Mouse (Mus musculus): ENCODE data around the gene Erg. TPM values are rescaled to one million over a fixed set of nuclear protein-coding genes. Genes with fewer than 3 reads are reported as not detected.
A peak's percentile ranks its signal among the peaks of the same experiment; 100 is the strongest.

Gene Erg
- total RNA-seq, 2 experiments from 2014 or later, result 4.4 to 4.6 TPM

DNA sequence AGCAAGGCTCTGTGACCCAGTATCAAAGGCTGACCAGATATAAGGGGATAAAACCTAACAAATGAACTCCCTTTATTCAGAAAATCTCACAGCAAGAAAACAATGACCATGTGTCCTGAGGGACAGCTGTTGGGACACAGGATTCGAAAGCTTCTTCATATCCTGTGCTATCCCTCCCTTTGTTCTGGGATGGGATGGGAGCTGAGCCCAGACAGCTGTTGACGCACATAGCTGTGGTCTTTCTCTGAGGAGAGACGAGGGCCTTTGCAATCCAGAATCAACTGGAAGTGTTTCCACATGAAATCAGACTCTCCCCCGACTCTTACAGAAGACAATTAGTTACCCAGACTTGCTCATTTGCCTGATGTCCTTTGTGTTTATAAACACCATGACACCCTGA is 29.6 kb downstream of the Erg start:
- Histone ChIP-seq H3K27ac (no peak overlapping the region), H3K4me3 (no peak overlapping the region)
- DNase-seq (ENCODE audit: low spot score in 2 of 2), result no peak
- no peak for TF ChIP-seq CTCF (conservative IDR thresholded peaks at IDR 0.05)

DNA sequence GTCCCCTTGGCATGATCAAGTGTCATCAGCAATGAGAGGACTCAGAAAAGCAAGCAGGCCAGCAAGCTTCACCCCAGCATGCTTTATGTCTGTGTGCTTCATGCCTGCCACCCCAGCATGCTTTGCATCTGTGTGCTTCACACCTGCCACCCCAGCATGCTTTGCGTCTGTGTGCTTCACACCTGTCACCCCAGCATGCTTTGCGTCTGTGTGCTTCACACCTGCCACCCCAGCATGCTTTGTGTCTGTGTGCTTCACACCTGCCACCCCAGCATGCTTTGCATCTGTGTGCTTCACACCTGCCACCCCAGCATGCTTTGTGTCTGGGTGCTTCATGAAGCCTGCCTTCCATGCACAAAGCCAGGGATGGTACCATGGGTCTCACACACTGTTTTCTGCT is 33.3 kb downstream of the Erg start:
- no peak overlapping the region for H3K4me3 ChIP-seq
- no peak overlapping the region for H3K27ac ChIP-seq
- no peak for TF ChIP-seq CTCF (conservative IDR thresholded peaks at IDR 0.05)
- no peak for DNase-seq (ENCODE audit: low spot score in 2 of 2)

DNA sequence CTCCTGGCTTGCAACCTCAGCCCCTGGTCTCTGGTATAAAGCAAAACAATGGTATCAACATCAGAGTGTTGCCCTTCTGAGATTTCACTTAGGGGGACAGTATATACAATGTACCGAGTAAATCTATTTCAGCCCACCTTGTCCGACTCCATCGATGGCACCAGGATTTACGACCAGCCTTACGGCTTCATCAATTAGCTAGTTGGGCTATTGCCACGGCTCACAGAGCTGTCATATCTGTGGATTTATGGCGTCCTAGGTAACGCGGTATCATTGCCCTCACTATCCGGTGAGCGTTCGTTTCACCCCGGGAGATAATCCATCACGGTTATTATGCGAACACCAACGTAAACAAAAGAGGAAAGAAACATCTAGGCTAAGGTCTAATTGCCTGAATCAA is 33.9 kb downstream of the Erg start:
- TF ChIP-seq CTCF (conservative IDR thresholded peaks at IDR 0.05), result no peak
- no peak overlapping the region for H3K27ac ChIP-seq
- no peak overlapping the region for H3K4me3 ChIP-seq
- no peak for DNase-seq (ENCODE audit: low spot score in 2 of 2)

DNA sequence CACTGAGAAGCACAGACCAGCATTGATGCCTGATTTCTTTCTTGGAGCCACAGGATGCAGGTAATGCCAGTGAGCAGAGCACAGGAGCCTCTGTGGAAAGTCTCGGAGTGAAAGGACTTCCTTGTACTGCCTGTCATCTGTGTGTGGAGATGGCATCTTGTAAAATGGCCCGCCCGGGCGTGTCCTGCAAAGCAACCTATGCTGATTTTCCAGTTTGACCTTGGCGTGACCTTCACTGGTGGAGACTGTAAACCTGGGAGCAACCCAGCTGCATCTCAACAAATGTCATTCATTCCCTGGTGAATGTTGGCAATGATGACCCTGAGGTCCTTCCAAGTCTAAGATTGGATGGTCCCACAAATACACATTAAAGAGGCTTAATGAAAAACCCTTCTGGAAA is 35.9 kb downstream of the Erg start:
- Histone ChIP-seq H3K4me3 (no peak overlapping the region), H3K27ac (no peak overlapping the region)
- no peak for TF ChIP-seq CTCF (conservative IDR thresholded peaks at IDR 0.05)
- DNase-seq (ENCODE audit: low spot score in 2 of 2), result no peak

DNA sequence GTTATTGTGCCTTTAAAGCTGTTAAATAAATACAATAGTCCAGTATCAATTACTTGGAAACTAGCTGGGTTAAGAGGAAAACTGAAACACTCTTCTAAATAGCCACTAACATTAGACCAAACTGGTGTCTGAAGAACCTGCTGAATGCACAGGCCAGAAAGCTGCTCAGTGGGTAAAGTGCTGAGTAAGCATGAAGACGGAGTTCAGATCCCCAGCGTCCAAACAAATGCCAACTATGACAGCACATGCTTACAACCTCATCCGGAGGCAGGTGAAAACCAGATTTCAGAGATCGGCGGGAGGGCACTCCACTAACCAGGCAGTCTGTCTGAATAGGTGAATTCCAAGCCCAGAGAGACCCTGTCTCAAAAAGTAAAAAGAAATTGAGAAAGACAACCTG is 41.6 kb downstream of the Erg start:
- H3K4me3 ChIP-seq, result no peak overlapping the region
- no peak overlapping the region for H3K27ac ChIP-seq
- DNase-seq (ENCODE audit: low spot score in 2 of 2), result no peak
- TF ChIP-seq CTCF (conservative IDR thresholded peaks at IDR 0.05), result no peak

DNA sequence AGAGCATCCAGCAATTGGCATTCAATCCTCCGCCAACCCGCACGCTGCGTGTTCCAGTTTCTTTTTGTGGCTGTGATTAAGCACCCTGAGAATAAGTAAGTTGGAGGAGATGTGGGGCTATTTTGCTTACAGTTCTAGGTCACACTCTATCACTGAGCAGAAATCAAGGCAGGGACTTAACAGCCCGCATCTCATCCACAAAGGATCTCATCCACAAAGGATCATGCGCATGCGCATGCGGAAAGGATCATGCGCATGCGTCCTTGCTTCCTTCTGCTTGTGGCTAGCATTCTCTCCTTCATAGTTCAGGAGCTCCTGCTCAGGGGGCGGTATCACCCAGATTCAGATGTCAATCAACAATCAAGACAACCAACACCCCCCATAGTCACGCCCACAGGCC is 42.9 kb downstream of the Erg start:
- H3K4me3 ChIP-seq, result peak overlapping the region; percentile 10; the same call in 1 of the 2 replicates
- peak overlapping the region; percentile 15; the same call in 1 of the 2 replicates for H3K27ac ChIP-seq
- DNase-seq (ENCODE audit: low spot score in 2 of 2), result peak; percentile 10 to 29
- TF ChIP-seq CTCF (conservative IDR thresholded peaks at IDR 0.05), result no peak

DNA sequence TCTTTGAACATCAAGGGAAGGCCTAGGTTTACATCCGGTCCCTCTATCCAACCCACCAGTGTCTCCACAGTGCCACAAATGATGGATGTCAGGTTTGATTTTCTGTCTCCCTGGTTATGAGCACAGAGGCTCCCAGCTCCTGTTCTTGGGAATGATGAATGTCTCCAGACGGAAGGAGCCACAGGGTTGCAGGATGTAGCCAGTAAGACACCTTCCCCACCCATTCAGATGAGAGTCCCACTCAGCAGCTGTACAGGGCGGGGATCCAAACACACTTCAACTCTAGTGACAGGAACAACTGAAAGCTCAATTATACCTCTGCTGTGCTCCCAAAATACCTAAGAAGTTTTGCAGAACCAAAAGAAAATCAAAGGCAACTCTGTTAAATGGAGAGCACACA is 51.2 kb downstream of the Erg start:
- Histone ChIP-seq H3K4me3 (no peak overlapping the region), H3K27ac (no peak overlapping the region)
- no peak for TF ChIP-seq CTCF (conservative IDR thresholded peaks at IDR 0.05)
- DNase-seq (ENCODE audit: low spot score in 2 of 2), result no peak

DNA sequence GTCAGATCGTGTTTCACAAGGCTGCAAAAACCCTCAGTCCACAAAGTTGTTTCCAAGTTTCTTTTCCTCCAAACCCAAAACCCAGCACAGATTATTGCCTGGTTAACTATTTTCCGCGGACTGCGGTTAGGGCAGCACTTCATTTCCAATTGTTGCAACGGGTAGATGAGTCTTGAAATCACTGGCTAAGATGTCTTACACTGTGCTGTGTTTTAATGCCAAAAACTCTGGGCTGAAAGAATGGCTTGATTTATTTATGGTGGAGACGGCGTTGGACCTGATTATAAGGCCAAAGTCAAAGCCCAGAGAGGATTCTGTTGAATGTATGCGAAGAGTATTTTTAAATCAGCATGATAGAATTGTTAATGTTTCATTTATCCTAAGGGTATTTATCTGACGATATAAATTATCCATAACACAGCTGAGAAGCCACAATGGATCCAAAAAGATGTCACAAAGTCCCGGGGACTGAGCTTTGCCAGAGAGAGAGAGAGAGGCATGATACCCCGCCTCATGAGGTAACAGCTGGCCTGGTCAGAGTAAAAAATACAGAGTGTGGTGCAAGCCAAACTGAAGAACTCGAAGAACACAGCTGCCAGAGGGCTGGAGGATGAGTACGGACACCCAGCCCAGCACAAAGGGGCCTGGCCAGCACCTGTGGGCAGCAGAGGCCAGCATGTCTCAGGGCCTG is 53.9 kb downstream of the Erg start:
- no peak for TF ChIP-seq CTCF (conservative IDR thresholded peaks at IDR 0.05)
- DNase-seq (ENCODE audit: low spot score in 2 of 2), result no peak
- H3K27ac ChIP-seq, result no peak overlapping the region
- H3K4me3 ChIP-seq, result no peak overlapping the region

DNA sequence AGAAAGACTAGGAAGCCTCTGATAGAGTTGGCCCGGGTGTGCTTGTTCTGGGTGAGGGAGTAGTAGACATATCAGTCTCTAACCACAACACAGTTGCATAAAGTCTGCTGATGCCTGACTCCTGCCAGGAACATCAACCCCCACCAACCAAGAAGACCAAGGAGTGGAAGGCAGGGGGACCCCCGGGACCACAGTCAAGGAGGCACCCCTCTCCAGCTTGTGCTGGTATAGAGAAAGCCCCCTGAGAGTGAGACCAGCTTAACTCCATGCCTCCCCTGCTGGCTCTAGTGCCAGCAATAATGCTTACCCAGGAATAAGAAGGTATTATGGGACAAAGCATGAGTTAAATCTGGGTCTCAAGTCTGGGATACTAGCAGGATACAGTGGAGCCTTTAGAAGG is 58.8 kb downstream of the Erg start:
- H3K4me3 ChIP-seq, result no peak overlapping the region
- H3K27ac ChIP-seq, result no peak overlapping the region
- DNase-seq (ENCODE audit: low spot score in 2 of 2), result no peak
- no peak for TF ChIP-seq CTCF (conservative IDR thresholded peaks at IDR 0.05)

DNA sequence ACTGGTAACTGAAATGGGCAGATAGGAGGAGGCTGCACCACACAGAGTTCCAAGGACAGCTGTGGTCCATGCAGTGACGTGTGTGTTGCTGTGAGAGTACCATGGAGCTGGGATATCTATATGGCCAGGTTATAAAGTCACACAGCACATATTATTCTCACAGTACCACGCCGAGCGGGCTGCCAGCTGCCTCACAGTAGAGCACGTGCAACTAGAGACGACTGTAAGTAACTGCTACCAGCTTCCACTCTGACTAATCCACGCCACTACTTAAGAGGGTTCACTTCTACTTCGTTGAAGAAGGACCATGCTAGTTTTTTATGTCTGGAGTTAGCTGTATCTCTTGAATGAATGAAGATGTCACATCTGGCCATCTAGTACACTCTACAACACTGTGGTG is 66.9 kb downstream of the Erg start:
- no peak overlapping the region for H3K4me3 ChIP-seq
- TF ChIP-seq CTCF (conservative IDR thresholded peaks at IDR 0.05), result no peak
- H3K27ac ChIP-seq, result no peak overlapping the region

DNA sequence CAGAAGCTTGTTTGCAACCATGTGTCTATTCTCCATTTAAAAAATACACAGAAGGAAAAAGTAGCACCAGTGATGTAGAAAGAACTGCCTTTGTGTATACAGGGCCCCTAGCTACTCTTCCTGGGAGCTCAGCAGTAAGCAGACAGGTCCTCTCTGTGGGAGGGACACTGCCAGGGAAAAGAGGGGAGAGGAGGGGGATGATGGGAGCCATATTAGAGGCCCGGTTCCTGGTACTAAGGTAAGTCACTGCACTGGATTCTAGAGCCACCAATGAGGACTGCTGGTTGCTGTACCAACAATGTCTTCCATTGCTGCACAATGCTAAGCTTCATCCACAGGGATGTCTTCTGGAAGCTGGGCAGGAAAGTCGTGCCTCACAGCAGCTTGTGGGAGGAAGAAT is 80.3 kb downstream of the Erg start:
- H3K4me3 ChIP-seq, result no peak overlapping the region
- DNase-seq (ENCODE audit: low spot score in 2 of 2), result no peak
- H3K27ac ChIP-seq, result no peak overlapping the region
- TF ChIP-seq CTCF (conservative IDR thresholded peaks at IDR 0.05), result no peak

More for the DNA sequence above, 66.9 kb downstream of the Erg start:
- no peak for DNase-seq (ENCODE audit: low spot score in 2 of 2)

DNA sequence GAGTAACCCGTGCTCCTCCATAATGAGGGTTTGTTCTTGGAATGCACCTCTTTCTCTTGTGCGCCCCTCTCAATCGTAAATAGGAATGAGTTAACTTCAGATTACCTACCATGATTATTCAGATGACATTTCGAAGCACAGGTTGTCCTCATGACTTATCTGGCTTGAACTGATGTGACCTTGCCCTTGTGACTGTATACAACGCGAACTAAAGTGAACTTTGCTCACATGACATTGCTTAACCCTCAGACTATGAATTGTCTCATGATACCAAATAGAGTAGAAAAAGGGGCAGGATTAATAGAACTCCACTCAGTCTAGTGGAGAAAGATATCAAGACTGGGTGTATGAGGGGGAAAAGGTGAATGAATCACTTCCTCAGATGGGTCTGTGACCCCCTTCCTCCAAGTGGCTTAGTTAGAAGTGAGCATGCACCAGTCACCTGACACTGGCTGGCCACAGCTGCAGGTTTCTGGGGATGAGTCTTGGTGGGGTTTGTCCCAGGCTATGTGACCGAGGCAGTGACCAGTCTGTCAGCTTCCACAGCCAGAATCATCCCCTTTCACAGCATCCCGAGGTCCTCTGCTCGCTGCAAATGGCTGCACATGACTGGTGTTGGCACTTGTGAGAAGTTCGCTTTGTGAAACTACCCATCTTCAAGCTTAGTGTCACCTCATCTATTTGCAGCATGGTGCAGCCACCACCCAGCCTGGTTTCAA is 89.7 kb downstream of the Erg start:
- DNase-seq (ENCODE audit: low spot score in 2 of 2), result no peak
- H3K27ac ChIP-seq, result no peak overlapping the region
- TF ChIP-seq CTCF (conservative IDR thresholded peaks at IDR 0.05), result no peak
- H3K4me3 ChIP-seq, result no peak overlapping the region

DNA sequence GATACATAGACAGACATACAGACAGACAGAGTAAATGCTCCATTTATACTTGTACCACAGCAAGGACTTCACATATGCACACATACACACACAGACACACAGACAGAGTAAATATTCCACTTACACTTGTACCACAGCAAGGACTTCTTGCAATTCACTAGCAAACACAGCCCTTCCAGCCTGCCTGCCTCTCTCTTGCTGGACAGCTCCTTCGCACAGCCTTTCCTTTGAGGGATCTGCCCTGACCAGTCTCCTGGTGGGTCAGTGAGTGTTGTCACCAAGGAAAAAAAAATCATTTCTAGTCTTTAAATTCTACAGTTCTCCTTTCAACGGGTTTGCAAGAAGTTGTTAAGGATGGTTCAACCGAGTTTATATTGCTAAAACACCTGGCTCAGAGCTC is 92.3 kb downstream of the Erg start:
- Histone ChIP-seq H3K4me3 (no peak overlapping the region), H3K27ac (no peak overlapping the region)
- TF ChIP-seq CTCF (conservative IDR thresholded peaks at IDR 0.05), result no peak
- no peak for DNase-seq (ENCODE audit: low spot score in 2 of 2)

DNA sequence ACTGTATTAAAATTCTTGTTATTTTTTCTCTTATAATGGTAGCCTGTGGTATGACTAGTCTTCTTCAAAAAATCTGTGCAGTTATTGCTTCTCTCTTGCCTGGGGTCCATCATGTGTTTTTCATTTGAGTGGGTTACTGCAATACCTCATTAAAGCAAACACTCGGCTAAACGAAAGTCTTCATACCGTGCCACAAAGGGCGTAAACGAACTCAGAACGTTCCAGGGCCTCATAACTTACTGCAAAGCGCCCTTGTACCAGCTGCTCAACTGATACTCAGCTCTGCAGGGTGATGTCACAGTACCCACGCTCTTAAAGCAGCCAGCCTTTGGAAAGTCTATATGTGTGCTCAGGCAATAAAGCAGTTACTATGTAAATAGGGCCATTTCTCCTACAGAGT is 93.1 kb downstream of the Erg start:
- H3K27ac ChIP-seq, result no peak overlapping the region
- no peak for DNase-seq (ENCODE audit: low spot score in 2 of 2)
- no peak for TF ChIP-seq CTCF (conservative IDR thresholded peaks at IDR 0.05)
- H3K4me3 ChIP-seq, result no peak overlapping the region

Measured in layer of hippocampus, adult 2 months (tissue).